Mouse (Mus musculus): ENCODE results near the gene Cox7a2l. TPM values are rescaled to one million over a fixed set of nuclear protein-coding genes. Genes with fewer than 3 reads are reported as not detected.
A peak's percentile ranks its signal among the peaks of the same experiment; 100 is the strongest.

Gene Cox7a2l
- 188 and 192 TPM in 2 replicates for polyA plus RNA-seq (2015; fragmentation: Nextera tagmentation; extraction: Ambion mirVana)

DNA sequence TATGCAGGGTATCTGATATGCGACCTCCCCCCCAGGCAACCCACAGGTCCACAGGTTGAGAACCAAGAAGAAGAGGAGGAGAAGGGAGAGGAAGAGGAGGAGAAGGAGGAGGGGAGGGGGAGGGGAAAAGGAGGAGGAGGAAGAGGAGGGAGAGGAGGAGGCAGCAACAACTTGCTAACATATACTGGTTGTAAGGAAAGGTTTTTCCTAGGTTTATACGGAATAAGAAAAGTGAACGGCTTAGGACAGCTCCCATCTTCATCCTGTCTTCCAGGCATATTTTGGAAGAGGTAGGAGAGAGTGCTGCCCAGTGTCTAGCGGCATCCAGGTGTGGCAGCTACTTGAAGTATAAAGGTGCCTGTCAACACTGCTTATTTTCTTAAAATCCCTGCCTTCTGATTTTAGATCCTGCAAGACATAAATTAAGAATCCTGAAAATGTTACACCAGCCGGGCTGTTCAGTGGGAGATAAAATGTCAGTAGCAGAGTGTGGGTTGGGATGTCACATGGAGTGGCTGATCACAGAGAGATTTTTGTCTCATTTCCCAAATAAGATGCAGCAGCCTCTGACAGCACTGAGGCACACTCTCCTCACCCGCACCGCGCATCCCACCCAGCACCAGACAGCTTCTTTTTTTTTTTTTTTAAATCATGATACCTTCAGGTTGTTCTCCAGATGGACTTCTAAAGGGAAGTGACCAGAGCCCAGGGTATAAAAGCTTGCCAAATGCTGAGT is at the start of gene Cox7a2l:
Gene Cox7a2l, minus strand, starts transcription at position 51 of the 736 bp plus-strand sequence.
- Histone ChIP-seq H3K27ac (no peak within 1 kb of the TSS), H3K9me3 (no peaks in the 10 kb centered on the region), H3K4me2 (no peak within 1 kb of the TSS), H3K9ac (no peak within 1 kb of the TSS), H3K4me1 (replicated peaks) (peaks cover 17% of the 10 kb centered on the region), H3K27me3 (no peaks in the 10 kb centered on the region), H3K36me3 (no peaks in the 10 kb centered on the region), H3K4me3 (no peak within 1 kb of the TSS)
- WGBS = 95% methylated on average over 8 of the region's 8 CpGs
- no peak for ATAC-seq (ENCODE audit: low FRiP score)

DNA sequence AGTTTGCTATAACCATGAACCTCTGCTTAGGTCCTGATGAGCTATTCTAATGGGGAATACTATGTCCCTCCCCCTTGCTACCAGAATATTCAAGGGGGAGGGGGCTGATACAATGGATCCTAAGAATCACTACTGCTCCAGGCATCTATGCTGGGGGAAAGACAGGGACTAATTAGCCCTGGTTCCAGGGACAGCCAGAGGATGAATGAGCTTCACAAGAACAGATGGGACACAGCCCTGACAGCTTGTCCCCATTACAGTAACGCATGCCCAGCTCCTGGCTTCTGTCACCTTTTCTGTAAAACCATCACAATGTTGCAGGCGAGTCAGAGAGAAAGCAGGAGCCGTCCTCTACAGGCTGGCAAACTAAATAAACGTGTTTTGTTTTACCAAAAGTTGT is 48.4 kb upstream of the Cox7a2l start:
- ATAC-seq (ENCODE audit: low FRiP score) = peak; percentile 79
- Histone ChIP-seq H3K4me2 (no peak overlapping the region), H3K9me3 (no peaks in the 10 kb centered on the region), H3K9ac (no peak overlapping the region), H3K4me1 (replicated peaks) (peaks cover 29% of the 10 kb centered on the region), H3K4me3 (no peak overlapping the region), H3K27ac (0 out of 2 replicates have a peak overlapping the region, but pooled peaks have one; percentile 48), H3K27me3 (no peaks in the 10 kb centered on the region), H3K36me3 (no peaks in the 10 kb centered on the region)
- WGBS = 45% methylated on average over 4 of the region's 4 CpGs

DNA sequence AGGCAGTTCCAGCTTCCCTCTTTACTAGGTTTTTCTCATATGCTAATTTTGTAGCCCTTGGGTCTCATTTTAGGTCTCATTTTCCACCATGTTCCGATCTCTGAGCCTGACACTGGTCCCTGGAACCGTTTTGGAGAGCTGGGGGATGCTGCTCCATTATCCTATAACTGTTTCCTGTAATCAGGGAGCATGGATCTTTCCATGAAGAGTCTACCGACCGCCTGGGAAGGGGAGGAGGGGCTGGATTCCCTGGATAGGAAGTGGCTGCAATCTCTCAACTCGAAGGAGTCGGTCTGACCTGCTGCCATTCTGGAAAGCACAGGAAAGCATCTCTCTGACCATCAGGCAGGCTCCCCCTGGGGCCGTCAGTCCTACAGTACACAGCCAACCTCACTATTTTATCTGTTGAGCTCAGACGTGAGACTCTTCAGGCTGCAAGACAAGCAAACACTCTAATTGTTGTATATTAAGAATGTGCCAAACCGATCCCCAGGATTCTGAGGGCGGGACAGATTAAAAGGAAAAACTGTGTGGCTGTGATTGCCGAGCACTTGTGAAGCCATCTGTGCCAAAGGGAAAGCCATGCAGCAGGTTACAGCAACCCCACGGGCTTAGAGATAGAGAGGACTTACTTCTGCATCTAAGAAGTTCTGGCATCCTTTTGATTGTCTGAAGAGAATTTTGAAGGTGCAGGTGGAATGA is 47.1 kb upstream of the Cox7a2l start:
- Histone ChIP-seq H3K36me3 (no peaks in the 10 kb centered on the region), H3K27me3 (no peaks in the 10 kb centered on the region), H3K4me3 (no peak overlapping the region), H3K4me1 (replicated peaks) (peaks cover 29% of the 10 kb centered on the region), H3K9me3 (no peaks in the 10 kb centered on the region), H3K4me2 (no peak overlapping the region), H3K9ac (no peak overlapping the region), H3K27ac (no peak overlapping the region)
- 64% methylated on average over 12 of the region's 12 CpGs for WGBS
- ATAC-seq (ENCODE audit: low FRiP score) = no peak

DNA sequence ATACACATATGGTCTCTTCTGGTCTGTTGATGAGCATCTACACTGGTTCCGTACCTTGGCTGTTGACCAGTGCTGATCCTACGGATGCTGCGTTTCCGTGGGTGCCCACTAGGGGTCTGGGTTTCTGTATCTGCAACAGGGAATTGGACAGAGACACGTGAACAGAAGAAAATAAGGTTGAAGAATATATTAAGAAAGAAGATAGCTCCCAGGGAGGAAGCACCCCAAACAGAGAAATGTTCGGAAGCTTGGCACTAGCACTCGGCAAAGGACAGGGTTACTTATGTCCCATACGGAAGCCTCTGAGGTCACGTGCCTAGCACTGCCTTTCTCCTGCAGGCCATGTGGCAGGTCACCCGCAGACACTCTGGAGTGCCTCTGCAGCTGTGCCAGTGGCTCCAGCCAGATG is 46.6 kb upstream of the Cox7a2l start:
- no peak overlapping the region for H3K4me2 ChIP-seq

DNA sequence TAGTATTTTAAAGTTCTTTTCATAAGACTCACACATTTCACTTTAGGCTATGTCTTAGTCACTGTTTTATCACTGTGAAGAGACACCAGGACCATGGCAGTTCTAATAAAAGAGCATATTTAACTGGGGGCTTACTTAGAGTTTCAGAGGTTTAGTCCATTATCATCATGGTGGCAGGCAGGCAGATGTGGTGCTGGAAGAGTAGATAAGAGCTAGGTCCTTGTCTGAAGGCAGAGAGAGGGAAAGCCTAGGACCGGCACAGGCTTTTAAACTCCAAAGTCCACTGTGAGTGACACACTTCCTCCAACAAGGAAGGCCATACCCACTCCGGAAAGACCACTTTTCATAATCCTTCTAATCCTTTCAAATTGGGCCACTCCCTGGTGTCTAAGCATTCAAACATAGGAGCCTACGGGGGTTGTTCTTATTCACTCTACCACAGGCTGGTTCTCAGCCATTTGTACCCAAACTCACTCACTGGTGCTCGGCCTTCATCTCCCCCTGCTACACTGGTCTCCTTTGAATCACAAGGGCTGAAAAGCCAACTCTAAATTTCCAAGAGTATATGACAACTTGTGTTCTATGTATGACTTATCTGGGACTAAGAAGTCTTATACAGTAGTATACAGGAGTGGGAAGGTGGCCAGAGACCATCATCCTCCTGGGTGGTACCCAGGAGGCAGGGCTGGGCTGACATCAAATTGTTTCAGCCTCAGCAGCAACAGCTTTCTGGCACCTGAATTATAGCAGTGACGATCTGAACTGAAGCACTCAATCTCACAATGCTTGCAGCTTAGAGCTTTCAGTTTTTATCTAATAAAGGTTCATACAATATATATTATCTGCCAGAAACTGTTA is 45.3 kb upstream of the Cox7a2l start:
- WGBS = 94% methylated on average over 5 of the region's 5 CpGs
- H3K9ac ChIP-seq = no peak overlapping the region
- no peak for ATAC-seq (ENCODE audit: low FRiP score)
- no peaks in the 10 kb centered on the region for H3K27me3 ChIP-seq
- no peaks in the 10 kb centered on the region for H3K9me3 ChIP-seq
- peaks cover 25% of the 10 kb centered on the region for H3K4me1 ChIP-seq (replicated peaks)
- no peaks in the 10 kb centered on the region for H3K36me3 ChIP-seq
- no peak overlapping the region for H3K27ac ChIP-seq
- H3K4me2 ChIP-seq = no peak overlapping the region
- no peak overlapping the region for H3K4me3 ChIP-seq

More for the DNA sequence above, 46.6 kb upstream of the Cox7a2l start:
- no peaks in the 10 kb centered on the region for H3K9me3 ChIP-seq
- no peak overlapping the region for H3K9ac ChIP-seq
- no peak overlapping the region for H3K27ac ChIP-seq
- no peaks in the 10 kb centered on the region for H3K36me3 ChIP-seq
- H3K4me1 ChIP-seq (replicated peaks) = peaks cover 29% of the 10 kb centered on the region
- H3K27me3 ChIP-seq = no peaks in the 10 kb centered on the region
- 0 out of 2 replicates have a peak, but pooled peaks have one; percentile 49 for ATAC-seq (ENCODE audit: low FRiP score)
- no peak overlapping the region for H3K4me3 ChIP-seq
- WGBS = 56% methylated on average over 10 of the region's 10 CpGs

DNA sequence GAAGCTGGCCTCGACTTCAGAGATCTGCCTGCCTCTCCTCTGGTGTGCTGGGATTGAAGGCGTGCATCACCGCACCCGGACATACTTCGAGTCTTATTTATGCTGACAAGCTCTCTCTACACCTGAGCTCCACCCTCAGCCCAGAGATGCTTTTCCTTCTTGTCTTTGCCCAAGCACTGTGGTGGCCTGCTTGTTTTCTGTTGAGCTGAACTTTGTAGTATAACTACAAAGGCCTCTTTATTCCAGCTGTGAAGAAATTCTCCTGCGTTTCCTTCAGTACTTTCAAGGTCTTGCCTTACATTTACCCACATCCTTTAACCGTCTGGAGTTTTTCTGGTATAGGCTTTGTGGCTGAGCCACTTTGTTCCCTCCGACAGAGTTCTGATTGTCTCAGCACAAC is 42.0 kb upstream of the Cox7a2l start:
- ATAC-seq (ENCODE audit: low FRiP score) = no peak
- Histone ChIP-seq H3K4me3 (no peak overlapping the region), H3K27me3 (no peaks in the 10 kb centered on the region), H3K4me2 (no peak overlapping the region), H3K4me1 (replicated peaks) (peaks cover 3% of the 10 kb centered on the region), H3K9me3 (no peaks in the 10 kb centered on the region), H3K36me3 (no peaks in the 10 kb centered on the region), H3K9ac (no peak overlapping the region), H3K27ac (no peak overlapping the region)
- 73% methylated on average over 8 of the region's 8 CpGs for WGBS

DNA sequence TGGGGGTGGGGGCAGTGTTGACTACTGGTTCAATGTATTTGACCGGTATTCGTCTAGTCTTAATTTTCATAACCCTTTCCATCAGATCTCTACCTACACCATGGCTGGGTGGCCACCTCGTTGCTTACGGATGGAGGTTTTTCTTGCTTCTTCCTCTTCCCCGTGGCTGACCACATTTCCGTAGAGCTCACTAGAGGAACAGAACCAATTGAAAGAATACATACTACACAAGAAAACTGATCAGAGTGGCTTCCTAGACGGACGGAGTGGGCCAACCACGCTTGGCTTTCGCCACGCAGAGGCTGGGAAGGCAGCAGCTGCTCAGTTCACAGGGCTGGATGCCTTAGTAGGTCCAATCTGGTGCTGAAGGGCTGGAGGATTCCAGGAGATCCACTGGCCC is 38.7 kb upstream of the Cox7a2l start:
- 95% methylated on average over 11 of the region's 11 CpGs for WGBS
- no peaks in the 10 kb centered on the region for H3K36me3 ChIP-seq
- H3K4me1 ChIP-seq (replicated peaks) = no peaks in the 10 kb centered on the region

DNA sequence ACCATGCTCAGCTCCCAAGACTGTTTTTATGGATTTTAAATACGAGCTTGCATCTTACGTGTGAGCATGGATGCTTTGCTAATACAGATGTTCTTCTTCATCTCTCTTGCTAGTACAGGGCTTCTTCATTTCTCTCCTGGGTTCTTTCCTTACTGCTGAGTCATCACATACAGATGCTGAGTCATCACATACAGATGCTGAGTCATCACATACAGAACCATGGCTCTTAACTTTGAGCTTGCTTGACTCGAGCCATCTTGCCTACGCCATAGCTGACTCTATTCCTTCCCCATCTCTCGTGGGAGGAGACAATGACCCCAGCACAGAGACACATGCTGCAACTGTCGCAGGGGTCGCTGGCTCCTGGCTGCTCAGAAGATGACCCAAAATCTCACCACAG is 37.9 kb upstream of the Cox7a2l start:
- no peak overlapping the region for H3K4me2 ChIP-seq
- WGBS = 86% methylated on average over 7 of the region's 7 CpGs
- no peak overlapping the region for H3K4me3 ChIP-seq
- H3K4me1 ChIP-seq (replicated peaks) = no peaks in the 10 kb centered on the region
- H3K9ac ChIP-seq = no peak overlapping the region
- H3K27ac ChIP-seq = no peak overlapping the region
- no peaks in the 10 kb centered on the region for H3K36me3 ChIP-seq
- no peak for ATAC-seq (ENCODE audit: low FRiP score)
- no peaks in the 10 kb centered on the region for H3K27me3 ChIP-seq
- no peaks in the 10 kb centered on the region for H3K9me3 ChIP-seq

More for the DNA sequence above, 38.7 kb upstream of the Cox7a2l start:
- H3K9me3 ChIP-seq = no peaks in the 10 kb centered on the region
- no peak overlapping the region for H3K4me3 ChIP-seq
- no peak overlapping the region for H3K27ac ChIP-seq
- H3K27me3 ChIP-seq = no peaks in the 10 kb centered on the region
- no peak overlapping the region for H3K9ac ChIP-seq
- no peak overlapping the region for H3K4me2 ChIP-seq
- no peak for ATAC-seq (ENCODE audit: low FRiP score)

DNA sequence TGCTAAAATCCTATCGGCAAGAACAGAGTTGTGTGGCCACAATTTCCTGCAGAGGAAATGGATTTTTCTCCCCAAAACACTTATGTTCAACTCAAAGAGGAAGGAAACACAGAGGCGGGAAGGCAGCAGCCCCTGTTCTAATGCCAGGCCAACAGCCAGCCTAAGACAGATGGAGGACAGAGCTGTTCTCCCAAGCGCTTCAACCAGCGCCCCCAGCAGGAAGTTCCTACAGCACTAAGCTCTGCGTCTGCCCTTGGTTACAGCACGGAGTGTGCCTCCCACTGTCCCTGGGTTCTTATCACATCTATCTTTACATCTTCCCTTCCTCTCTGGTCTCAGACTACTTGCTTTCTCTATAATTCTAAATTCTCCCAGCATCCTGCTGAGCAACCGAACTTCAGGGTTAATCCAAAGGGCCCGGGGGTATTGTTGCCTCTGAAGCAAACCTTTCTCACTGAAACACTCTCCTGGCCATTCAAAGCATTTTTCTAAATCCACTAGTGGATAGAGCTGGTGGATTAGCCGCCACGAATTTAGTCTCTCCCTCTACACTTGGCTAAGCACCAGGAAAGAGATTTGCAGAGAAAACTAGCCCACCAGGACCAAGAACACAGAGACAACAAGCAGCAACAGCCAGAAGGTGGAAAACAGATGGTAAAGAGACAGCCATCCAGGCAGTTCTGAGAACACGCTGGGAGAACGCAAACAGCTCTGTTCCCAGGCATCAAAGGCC is 31.5 kb upstream of the Cox7a2l start:
- H3K4me2 ChIP-seq = no peak overlapping the region
- 29% methylated on average over 12 of the region's 12 CpGs for WGBS
- no peak overlapping the region; the same call in 1 of the 2 replicates for H3K27ac ChIP-seq

DNA sequence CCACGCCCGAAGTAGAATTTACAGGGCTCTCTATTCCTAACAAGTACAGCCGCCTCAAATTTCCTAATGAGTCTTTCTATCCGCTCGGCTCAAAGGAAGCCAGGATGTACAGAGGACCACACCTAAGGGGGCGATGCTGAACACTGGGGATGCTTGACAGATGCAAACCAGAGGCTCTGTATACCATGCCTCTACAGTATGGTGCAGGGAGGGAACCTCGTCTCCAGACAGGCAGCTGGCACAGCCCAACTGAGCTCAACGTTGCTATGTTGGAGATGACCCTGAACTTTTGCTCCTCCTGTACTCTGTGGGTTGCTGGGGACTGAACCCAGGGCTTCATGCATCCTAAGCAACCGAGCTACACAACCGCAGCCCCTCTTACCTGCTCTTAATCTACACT is 30.0 kb upstream of the Cox7a2l start:
- peaks cover 29% of the 10 kb centered on the region for H3K4me1 ChIP-seq (replicated peaks)
- WGBS = 43% methylated on average over 10 of the region's 10 CpGs
- H3K36me3 ChIP-seq = no peaks in the 10 kb centered on the region
- peaks cover 20% of the 10 kb centered on the region for H3K27me3 ChIP-seq
- no peak overlapping the region for H3K9ac ChIP-seq
- no peaks in the 10 kb centered on the region for H3K9me3 ChIP-seq
- H3K27ac ChIP-seq = peak overlapping the region; percentile 35; the same call in 1 of the 2 replicates
- peak; percentile 52; the same call in 1 of the 2 replicates for ATAC-seq (ENCODE audit: low FRiP score)
- H3K4me3 ChIP-seq = no peak overlapping the region
- no peak overlapping the region for H3K4me2 ChIP-seq

More for the DNA sequence above, 31.5 kb upstream of the Cox7a2l start:
- no peak for ATAC-seq (ENCODE audit: low FRiP score)
- H3K4me3 ChIP-seq = no peak overlapping the region
- H3K9ac ChIP-seq = no peak overlapping the region
- H3K36me3 ChIP-seq = no peaks in the 10 kb centered on the region
- peaks cover 29% of the 10 kb centered on the region for H3K4me1 ChIP-seq (replicated peaks)
- H3K9me3 ChIP-seq = no peaks in the 10 kb centered on the region
- peaks cover 20% of the 10 kb centered on the region for H3K27me3 ChIP-seq

DNA sequence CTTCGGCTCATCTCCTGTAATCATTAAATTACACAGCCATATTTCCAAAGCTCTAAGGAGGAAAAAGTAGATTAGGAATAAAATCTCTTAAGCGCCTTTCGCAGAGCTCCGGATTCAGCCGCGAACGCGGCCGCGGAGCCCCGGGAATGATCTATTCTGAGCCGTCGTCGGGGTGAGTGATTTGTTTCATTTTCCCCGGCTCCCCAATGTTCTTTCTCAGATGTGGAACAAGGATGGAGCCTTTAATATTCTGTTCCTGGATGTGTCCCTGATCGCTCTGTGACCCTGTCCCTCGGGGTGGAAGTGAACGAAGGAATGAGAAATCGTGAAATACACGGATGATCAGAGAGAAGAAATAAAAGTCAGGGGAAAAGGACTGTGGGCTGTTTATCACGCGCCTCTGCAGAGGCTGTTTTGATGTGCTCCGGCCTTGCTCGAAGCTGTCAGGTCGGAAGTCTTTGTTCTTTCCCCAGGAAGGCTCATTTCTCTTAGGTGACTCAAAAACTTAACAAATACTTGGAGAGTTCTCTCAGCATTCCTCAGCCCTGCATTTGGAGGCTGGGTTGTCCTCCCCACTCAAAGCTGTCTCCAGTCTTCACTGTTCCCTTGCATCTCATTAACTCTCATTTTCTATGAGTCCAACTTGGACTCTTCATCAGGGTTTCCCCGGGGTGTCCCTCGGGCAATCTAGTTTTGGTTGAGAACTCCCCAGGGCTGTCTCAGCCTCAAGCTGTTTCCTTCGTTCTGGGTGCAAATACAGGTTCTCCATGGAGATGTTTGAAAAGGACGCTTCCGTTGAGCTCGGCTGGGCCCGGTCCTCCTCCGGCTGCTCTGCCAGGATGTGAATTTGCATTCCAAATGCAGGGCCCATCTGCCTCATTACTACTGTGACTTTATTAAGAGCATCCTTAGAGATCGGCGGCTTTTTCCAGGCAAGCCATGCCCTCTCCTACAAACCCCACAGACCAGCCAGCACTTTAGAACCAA is 28.9 kb upstream of the Cox7a2l start:
- peak overlapping the region; percentile 75 for H3K27ac ChIP-seq
- peaks cover 20% of the 10 kb centered on the region for H3K27me3 ChIP-seq
- no peaks in the 10 kb centered on the region for H3K36me3 ChIP-seq
- H3K4me1 ChIP-seq (replicated peaks) = peaks cover 35% of the 10 kb centered on the region
- H3K9ac ChIP-seq = peak overlapping the region; percentile 43
- peak; percentile 47 for ATAC-seq (ENCODE audit: low FRiP score)
- 4% methylated on average over 35 of the region's 35 CpGs for WGBS
- H3K9me3 ChIP-seq = no peaks in the 10 kb centered on the region
- peak overlapping the region; percentile 47 for H3K4me2 ChIP-seq
- peak overlapping the region; percentile 27 for H3K4me3 ChIP-seq
